Mouse (Mus musculus): ENCODE results near the gene Pi4k2a. TPM values are rescaled to one million over a fixed set of nuclear protein-coding genes. Genes with fewer than 3 reads are reported as not detected.

Pi4k2a gene
- polyA plus RNA-seq, 1 experiment = 11.5 TPM

DNA sequence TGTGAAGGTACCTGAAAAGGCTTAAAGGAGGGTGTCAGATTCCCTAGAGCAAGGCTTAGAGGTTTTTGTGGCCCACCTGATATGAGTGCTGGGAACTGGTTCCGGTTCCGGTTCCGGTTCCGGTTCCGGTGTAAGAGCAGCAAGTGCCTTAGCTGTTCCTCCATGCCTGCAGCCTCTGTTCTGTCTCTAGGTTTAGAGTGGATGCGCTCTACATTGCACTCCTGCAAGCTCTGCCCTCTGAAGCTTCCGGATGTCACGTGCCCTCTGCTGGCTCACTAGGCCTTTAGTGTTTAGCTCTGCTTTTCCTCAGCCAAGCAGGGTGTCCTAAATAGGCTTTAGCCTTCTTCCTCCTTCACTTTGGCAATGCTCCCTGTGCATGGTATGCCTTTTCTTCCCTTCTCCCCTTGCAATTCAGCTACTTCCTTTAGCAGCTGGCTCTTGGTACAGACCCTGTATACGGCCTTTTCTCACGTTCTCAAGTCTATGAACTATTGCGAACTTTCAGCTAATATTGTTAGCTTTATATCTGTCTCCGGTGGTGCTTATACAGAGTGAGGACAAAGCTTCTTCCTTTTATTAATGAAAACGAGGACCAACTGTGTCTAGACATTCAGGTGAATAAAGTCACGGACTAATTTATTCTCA lies 1.0 kb upstream of the Pi4k2a start:
- 4% methylated on average over 14 of the region's 14 CpGs for WGBS
- Histone ChIP-seq H3K4me3 (replicated peaks; ENCODE audit: control insufficient read depth, low read depth, low read length) (peak overlapping the region; percentile 24), H3K4me1 (ENCODE audit: control insufficient read depth, insufficient read depth, low read length) (peaks cover 3% of the 10 kb centered on the region; the same call in 1 of the 2 replicates), H3K27ac (ENCODE audit: control insufficient read depth, insufficient read depth, low read depth, low read length, poor library complexity) (peak overlapping the region; percentile 7)
- TF ChIP-seq CTCF (IDR thresholded peaks at IDR 0.05; ENCODE audit: control insufficient read depth, insufficient read depth, low read length) (peak; percentile 22; the same call in 1 of the 2 replicates), POLR2A (IDR thresholded peaks at IDR 0.05; ENCODE audit: borderline replicate concordance, control insufficient read depth, low read depth, low read length) (no peak)

- Histone ChIP-seq H3K4me1 (ENCODE audit: control insufficient read depth, insufficient read depth, low read length) (peaks cover 3% of the 10 kb centered on the region; the same call in 1 of the 2 replicates), H3K27ac (ENCODE audit: control insufficient read depth, insufficient read depth, low read depth, low read length, poor library complexity) (peak overlapping the region; percentile 92), H3K4me3 (replicated peaks; ENCODE audit: control insufficient read depth, low read depth, low read length) (peak overlapping the region; percentile 88)
- under 1% methylated on average over 52 of the region's 52 CpGs for WGBS
- TF ChIP-seq POLR2A (IDR thresholded peaks at IDR 0.05; ENCODE audit: borderline replicate concordance, control insufficient read depth, low read depth, low read length) (no peak), CTCF (IDR thresholded peaks at IDR 0.05; ENCODE audit: control insufficient read depth, insufficient read depth, low read length) (no peak)
Measured at GRCm38 (mm10) chr19:42090637-42091141, 419 bp downstream of the Pi4k2a start.

GRCm38 (mm10) chr19:42099406-42099805 lies 9.1 kb downstream of the Pi4k2a start:
- H3K27ac ChIP-seq (ENCODE audit: control insufficient read depth, insufficient read depth, low read depth, low read length, poor library complexity) = no peak overlapping the region
- H3K4me1 ChIP-seq (ENCODE audit: control insufficient read depth, insufficient read depth, low read length) = no peaks in the 10 kb centered on the region
- TF ChIP-seq CTCF (IDR thresholded peaks at IDR 0.05; ENCODE audit: control insufficient read depth, insufficient read depth, low read length) (no peak), POLR2A (IDR thresholded peaks at IDR 0.05; ENCODE audit: borderline replicate concordance, control insufficient read depth, low read depth, low read length) (no peak)
- WGBS = 83% methylated on average over 3 of the region's 3 CpGs
- H3K4me3 ChIP-seq (replicated peaks; ENCODE audit: control insufficient read depth, low read depth, low read length) = no peak overlapping the region

DNA sequence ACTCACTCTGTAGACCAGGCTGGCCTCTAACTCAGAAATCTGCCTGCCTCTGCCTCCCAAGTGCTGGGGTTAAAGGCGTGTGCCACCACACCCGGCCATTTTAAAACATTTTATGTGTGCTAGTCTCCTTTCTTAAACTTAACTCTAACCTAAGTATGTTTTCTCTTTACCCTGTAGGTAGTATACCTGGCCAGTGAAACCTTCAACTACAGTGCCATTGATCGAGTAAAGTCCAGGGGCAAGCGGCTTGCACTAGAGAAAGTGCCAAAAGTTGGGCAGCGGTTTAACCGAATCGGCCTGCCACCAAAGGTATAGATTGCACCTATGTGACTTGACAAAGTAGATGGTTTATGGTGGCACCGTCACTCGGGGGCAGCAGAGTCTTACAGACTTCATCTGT lies 14.4 kb downstream of the Pi4k2a start:
- WGBS = 88% methylated on average over 9 of the region's 9 CpGs
- Histone ChIP-seq H3K4me1 (ENCODE audit: control insufficient read depth, insufficient read depth, low read length) (no peaks in the 10 kb centered on the region), H3K27ac (ENCODE audit: control insufficient read depth, insufficient read depth, low read depth, low read length, poor library complexity) (no peak overlapping the region), H3K4me3 (replicated peaks; ENCODE audit: control insufficient read depth, low read depth, low read length) (no peak overlapping the region)
- TF ChIP-seq CTCF (IDR thresholded peaks at IDR 0.05; ENCODE audit: control insufficient read depth, insufficient read depth, low read length) = 0 out of 2 replicates have a peak, but pooled peaks have one; percentile 14
- no peak for TF ChIP-seq POLR2A (IDR thresholded peaks at IDR 0.05; ENCODE audit: borderline replicate concordance, control insufficient read depth, low read depth, low read length)

DNA sequence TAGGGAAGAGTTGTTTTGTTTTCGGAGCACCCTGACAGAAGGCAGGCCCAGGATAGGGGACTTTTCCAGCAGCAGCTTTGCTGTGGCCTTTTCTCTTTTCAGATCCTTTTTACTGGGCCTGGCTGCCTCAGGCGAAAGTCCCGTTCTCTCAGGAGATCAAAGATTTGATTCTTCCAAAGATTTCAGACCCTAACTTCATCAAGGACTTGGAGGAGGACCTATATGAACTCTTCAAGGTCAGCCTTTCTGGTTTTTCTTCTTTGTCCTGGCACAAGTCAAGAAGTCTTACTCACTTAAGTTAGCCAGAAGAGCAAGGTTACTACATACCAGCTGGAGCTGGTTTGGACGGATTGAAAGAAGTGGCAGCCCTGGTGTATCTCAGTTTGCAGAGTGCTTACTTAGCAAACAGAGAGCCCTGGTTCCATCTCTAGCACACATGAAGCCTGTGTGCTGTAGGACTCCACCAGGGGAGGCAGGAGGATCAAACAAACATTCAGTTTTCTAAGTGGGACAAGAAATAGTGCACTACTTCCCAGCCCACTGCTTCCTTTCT lies 25.6 kb downstream of the Pi4k2a start:
- no peak for TF ChIP-seq POLR2A (IDR thresholded peaks at IDR 0.05; ENCODE audit: borderline replicate concordance, control insufficient read depth, low read depth, low read length)
- TF ChIP-seq CTCF (IDR thresholded peaks at IDR 0.05; ENCODE audit: control insufficient read depth, insufficient read depth, low read length) = no peak
- 79% methylated on average over 4 of the region's 4 CpGs for WGBS

DNA sequence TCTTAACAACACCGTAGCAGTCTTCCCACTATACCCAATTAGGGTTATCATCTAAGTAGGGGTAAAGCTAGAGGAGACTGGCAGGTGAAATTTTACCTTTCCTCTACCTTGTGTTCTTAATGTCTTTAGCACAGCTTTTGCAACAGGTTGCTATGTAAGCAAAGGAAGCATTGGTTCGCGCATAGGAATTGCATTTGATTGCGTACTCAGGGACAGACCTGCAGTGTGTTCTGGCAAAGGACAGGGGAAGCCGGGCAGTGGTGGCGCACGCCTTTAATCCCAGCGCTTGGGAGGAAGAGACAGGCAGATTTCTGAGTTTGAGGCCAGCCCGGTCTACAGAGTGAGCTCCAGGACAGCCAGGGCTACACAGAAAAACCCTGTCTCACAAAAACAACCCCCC lies 27.9 kb downstream of the Pi4k2a start:
- no peaks in the 10 kb centered on the region for H3K4me1 ChIP-seq (ENCODE audit: control insufficient read depth, insufficient read depth, low read length)
- no peak overlapping the region for H3K27ac ChIP-seq (ENCODE audit: control insufficient read depth, insufficient read depth, low read depth, low read length, poor library complexity)
- no peak overlapping the region for H3K4me3 ChIP-seq (replicated peaks; ENCODE audit: control insufficient read depth, low read depth, low read length)
- no peak for TF ChIP-seq POLR2A (IDR thresholded peaks at IDR 0.05; ENCODE audit: borderline replicate concordance, control insufficient read depth, low read depth, low read length)
- TF ChIP-seq CTCF (IDR thresholded peaks at IDR 0.05; ENCODE audit: control insufficient read depth, insufficient read depth, low read length) = no peak
- 81% methylated on average over 9 of the region's 9 CpGs for WGBS

More for the DNA sequence above, 25.6 kb downstream of the Pi4k2a start:
- Histone ChIP-seq H3K27ac (ENCODE audit: control insufficient read depth, insufficient read depth, low read depth, low read length, poor library complexity) (no peak overlapping the region), H3K4me1 (ENCODE audit: control insufficient read depth, insufficient read depth, low read length) (no peaks in the 10 kb centered on the region), H3K4me3 (replicated peaks; ENCODE audit: control insufficient read depth, low read depth, low read length) (no peak overlapping the region)

DNA sequence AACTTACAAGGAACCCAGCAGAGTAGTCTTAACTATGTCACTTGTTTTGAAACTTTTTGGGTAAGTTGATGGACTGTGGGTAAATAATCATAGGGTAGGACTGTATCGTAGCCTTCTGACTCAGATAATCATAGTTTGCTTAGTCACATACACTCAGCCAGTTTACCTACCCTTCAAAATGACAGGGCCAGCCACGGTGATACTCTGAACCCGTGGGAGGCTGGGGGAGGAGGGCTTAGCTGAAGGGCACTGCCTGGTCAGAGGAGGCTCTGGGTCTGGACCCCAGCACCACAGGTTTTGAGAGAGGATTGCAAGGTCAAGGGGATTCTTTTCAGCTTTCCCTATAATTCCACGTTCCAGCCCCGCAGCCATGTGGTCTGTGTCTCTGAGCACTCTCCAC lies 28.3 kb downstream of the Pi4k2a start:
- Histone ChIP-seq H3K4me1 (ENCODE audit: control insufficient read depth, insufficient read depth, low read length) (no peaks in the 10 kb centered on the region), H3K4me3 (replicated peaks; ENCODE audit: control insufficient read depth, low read depth, low read length) (no peak overlapping the region), H3K27ac (ENCODE audit: control insufficient read depth, insufficient read depth, low read depth, low read length, poor library complexity) (no peak overlapping the region)
- 72% methylated on average over 5 of the region's 5 CpGs for WGBS
- TF ChIP-seq POLR2A (IDR thresholded peaks at IDR 0.05; ENCODE audit: borderline replicate concordance, control insufficient read depth, low read depth, low read length) (no peak), CTCF (IDR thresholded peaks at IDR 0.05; ENCODE audit: control insufficient read depth, insufficient read depth, low read length) (no peak)

DNA sequence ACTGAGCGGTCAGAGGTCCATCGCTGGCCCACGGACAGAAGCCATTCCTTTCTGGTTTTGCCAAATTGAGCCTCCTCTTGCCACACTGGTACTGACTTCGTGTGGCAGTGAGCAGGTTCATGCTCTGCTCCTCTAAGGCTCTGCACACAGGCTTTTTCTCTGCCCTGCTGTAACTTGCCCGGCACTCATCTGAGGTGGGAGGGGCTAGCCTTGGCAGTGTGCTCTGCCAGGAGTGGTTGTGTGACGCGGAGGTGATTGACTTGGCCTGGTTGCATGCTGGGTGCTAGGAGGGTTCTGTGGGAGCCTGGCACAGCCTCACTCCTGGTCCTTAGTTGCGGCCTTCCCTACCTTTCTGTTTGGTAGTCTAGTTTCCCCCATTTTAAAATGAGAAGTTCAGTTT lies 30.2 kb downstream of the Pi4k2a start:
- WGBS = 90% methylated on average over 8 of the region's 8 CpGs

More for the DNA sequence above, 30.2 kb downstream of the Pi4k2a start:
- TF ChIP-seq CTCF (IDR thresholded peaks at IDR 0.05; ENCODE audit: control insufficient read depth, insufficient read depth, low read length) = no peak
- no peak for TF ChIP-seq POLR2A (IDR thresholded peaks at IDR 0.05; ENCODE audit: borderline replicate concordance, control insufficient read depth, low read depth, low read length)
- H3K4me3 ChIP-seq (replicated peaks; ENCODE audit: control insufficient read depth, low read depth, low read length) = no peak overlapping the region
- H3K4me1 ChIP-seq (ENCODE audit: control insufficient read depth, insufficient read depth, low read length) = no peaks in the 10 kb centered on the region
- no peak overlapping the region for H3K27ac ChIP-seq (ENCODE audit: control insufficient read depth, insufficient read depth, low read depth, low read length, poor library complexity)
